Mouse (Mus musculus) induced T-regulatory cell, adult 2 months (primary cell): ENCODE measurements around the gene Cpeb4.
"Not testable (repeated sequence)": the region's sequence is repeated elsewhere in the genome, so short reads cannot be mapped to it uniquely, and the experiment has no call there.

Experiments used
- DNase-seq: peaks from one replicate; pipeline ENCODE4 v3.0.0-alpha.2; 2012; ENCODE audit warnings: low read depth

The Cpeb4 gene

GRCm38 (mm10) chr11:31975678-31976077 is 103.7 kb downstream of the Cpeb4 start:
- DNase-seq, result no peak

DNA sequence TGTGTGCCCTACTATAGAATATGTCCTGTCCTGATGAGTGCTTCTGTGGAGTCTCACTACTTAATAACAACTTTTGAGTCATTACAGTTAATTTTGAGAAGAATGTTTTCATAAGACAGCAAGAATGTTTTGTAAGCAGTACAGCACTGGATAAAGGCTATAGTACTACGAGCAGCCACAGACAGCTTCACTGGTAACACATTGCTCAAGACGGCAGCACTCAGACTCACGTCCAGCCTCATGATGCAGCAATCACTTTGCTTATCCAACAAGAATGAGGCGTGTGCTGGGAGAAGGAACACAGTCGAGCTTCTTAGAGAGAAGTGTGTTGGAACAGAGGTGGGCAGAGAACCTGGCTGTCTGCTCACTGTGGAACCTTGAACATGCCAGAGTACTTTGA is 104.1 kb downstream of the Cpeb4 start:
- DNase-seq, result no peak

DNA sequence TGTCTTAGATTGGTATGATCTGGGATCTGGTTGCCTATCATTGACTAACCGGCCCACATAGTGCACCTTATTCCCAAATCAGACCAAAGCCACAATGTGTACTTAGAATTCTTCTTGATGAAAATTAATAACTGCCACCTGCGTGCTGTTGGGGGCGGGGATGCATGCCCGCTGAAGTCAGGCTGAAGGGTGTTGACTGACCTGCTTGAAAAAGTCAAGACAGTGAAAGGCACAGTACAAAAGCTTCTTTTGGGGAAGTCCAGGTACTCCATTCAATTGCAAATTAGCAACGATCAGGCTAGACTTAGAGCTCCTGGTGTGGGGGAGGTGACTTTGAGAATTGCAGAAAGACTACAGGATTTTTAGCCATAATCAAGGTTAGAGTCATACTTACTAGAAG is 108.1 kb downstream of the Cpeb4 start:
- not testable (repeated sequence) for DNase-seq

DNA sequence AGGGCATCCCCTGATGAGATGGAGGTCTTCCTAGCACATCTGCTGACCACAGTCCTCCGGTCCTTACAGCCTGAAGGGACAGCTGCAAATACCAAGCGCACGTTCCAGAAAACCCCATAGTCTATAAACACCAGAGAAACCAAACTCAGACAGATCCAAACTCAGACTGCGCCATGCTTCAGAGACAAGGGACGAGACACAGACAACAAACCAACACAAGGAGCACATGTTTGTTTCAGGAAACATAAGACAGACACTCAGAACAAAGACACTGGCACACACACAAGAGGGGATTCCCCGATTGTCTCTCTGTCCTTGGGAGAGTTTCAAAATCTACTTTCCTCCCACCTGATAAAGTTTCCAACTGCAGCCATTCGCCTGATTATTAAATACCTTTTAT is 109.8 kb downstream of the Cpeb4 start:
- DNase-seq, result no peak

DNA sequence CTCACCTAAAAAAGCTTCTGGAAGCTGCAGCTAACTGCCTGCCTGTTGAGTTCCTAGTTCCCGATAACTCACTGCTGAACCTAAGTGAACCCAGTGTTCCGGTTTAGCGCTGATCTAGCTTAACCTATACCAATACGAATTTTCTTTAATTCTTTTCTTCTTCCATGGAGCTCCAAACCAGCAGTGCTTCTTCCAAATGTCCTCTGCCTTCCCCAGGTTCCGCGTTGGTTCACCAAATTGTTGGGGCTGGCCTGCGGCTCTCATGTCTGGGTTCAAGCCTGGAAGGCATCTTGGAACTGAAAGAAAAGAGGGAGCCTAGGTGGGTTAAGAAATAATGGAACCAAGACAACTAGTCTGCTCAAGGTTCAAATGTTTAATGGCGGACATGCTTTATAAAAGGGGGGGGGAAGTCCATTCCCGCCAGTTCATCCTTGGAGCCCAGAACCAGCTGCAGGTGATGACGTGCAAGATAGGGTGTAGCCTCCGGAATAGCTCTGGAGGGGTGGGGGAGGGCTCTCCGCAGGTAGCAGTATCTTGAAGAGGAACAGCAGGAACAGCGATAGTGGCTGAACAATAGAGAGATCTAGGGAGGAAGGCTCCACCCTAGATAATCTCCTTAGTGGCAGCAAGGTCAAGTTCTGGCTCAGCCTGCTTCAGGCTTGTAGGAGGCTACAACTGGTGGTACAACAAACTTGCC is 110.4 kb downstream of the Cpeb4 start:
- not testable (repeated sequence) for DNase-seq

DNA sequence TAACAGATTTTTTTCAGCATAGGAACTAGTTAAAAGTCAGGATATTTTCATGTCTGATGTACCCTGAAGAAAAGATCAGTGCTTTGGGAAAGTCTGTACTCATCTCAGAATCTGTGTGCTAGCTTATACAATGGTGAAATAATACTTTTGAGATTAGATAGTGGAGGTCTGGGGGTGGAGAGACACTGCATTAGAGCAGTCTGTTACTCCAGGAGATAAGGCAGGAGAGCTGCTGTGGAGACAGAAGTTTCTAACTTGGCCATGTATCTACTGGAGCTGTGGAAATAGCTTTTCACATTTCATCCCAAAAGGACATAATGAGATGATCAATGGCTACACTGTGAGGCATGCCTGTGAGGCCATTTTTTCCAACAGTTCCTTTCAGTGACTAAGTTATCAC is 111.2 kb downstream of the Cpeb4 start:
- DNase-seq, result no peak

DNA sequence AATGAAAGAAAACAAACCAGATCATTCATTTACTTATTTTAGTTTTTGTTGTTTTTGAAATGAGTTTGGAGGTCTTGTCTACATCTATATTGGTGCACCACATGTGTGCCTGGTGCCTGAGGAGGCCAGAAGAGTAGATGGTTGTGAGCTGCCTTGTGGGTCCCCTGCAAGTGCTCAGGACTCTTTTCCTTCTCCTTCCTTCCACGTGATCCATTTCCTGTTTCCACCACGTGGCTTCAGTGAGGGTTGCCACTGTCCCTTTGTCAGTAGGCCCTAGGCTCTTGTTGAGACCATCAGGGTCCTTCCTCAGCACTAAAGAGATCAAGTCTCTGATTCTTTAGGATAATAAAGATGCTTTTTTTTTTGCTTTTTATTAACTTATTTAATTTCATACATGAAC is 112.8 kb downstream of the Cpeb4 start:
- DNase-seq, result no peak
